Mouse (Mus musculus) E14TG2a.4 (cell line): ENCODE results near the gene Serpini2.

Experiments used
- CTCF ChIP-seq: conservative IDR thresholded peaks from 2 replicates; pipeline ENCODE4 v1.5.1; 2014; ENCODE audit warnings: low read length
- NANOG ChIP-seq: IDR thresholded peaks from 2 replicates; pipeline ENCODE4 v1.6.1; 2014; ENCODE audit warnings: borderline replicate concordance, low read length, mixed read lengths
- POU5F1 ChIP-seq: IDR thresholded peaks from 2 replicates; pipeline ENCODE4 v1.6.1; 2014; ENCODE audit warnings: low read length, borderline replicate concordance

DNA sequence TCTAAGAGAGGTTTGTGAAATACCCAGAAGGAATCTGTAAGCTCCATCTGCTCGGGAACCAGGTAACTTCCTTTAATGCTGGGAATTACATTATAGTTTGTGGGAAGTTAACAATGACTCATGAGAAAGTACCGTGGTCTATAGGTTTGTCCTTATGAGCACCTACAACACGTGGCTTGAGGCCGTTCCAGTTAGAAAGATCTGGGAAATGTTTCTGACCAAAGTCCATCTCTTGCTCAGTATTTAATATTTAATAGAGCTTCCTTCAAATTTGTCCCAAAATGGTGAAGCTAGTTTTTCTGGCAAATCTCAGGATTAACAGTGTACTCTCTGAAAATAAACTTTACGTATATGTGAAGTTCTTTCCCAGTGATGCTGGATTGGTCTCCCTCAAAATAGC, 34.7 kb upstream of the Serpini2 start:
- no peak for TF ChIP-seq CTCF
- TF ChIP-seq POU5F1 = no peak
- TF ChIP-seq NANOG = no peak
